Mouse (Mus musculus): ENCODE data around the gene Gsto1.

DNA sequence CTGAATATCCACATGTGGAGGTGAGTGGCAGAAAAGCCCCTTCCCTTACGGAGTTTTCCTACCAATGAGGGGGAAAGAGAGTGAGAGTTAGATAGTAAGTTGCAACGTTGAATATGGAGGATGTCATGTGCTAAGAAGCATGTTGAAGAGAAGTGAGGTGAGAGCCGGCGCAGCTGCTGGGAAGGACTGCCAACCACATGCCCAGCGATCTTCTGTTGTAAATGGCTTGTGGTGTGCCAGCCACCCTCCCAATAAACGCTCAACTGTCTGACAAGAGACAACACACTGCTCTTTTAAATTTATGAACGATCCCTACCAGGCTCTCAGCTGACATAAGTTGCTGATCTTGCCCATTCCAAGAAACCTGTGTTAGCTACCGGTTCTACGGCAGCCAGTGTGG is 37.1 kb upstream of the Gsto1 start:
- no peak for TF ChIP-seq POLR2A (IDR thresholded peaks at IDR 0.05; ENCODE audit: control insufficient read depth, extremely low read depth, insufficient read depth, low read length, poor library complexity)
- no peak for TF ChIP-seq CTCF (IDR thresholded peaks at IDR 0.05; ENCODE audit: borderline replicate concordance, control insufficient read depth, extremely low read depth, insufficient read depth, low read length, poor library complexity)

All from thymus, adult 2 months (tissue).